Mouse (Mus musculus) kidney, adult 9 months (tissue): Measurements from ENCODE around the gene Ppm1m.

ENCODE experiments used
- DNase-seq: peaks from one replicate; pipeline ENCODE4 v3.0.0; 2022

Gene Ppm1m

DNA sequence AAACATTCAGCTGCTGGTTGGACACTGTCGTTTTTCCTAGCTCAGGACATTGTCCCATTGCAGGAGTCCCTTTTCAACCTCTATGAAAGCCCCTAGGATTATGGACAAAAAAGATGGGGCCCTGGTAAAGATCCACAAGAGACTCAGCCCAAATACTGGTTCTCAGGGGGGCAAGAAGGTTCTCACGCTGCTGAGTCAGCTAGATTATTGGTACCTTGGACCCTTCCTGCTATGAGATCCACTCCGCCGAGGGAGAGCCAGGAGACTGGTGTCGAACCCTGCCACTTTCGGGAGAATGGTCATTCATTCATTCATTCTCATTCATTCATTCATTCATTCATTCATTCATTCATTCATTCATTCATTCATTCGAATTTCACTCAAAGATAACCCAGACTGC is 17.4 kb upstream of the Ppm1m start:
- no peak for DNase-seq

DNA sequence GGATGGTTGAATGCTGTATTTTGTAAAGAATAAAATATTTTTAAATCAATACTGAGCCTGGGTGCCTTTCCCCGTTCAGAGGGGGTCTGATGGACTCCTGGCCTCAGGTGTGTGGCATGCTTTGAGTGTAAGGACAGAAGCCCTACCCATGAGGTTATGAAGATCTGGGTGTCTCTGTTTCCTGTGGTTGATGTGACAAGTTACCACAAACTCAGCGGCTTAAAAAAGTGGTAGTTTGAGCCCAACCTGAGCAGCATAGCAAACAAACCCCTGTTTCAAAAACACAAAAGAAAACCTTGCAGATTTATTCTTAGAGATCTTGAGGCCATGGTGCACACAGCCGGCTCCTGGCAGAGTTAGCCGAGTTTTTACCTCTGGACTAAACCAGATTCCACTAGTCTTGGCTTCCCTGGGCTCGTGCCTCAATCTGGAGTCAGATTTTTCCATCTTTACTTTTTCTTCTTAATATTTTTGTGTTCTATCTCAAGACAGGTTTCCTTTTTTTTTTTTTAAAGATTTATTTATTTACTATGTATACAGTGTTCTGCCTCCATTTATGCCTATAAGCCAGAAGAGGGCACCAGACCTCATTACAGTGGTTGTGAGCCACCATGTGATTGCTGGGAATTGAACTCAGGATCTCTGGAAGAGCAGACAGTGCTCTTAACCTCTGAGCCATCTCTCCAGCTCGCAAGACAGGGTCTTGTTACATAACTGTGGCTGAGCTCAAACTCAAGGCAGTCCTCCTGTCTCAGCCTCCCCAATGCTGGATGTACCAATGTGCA is 16.0 kb upstream of the Ppm1m start:
- DNase-seq, result no peak

DNA sequence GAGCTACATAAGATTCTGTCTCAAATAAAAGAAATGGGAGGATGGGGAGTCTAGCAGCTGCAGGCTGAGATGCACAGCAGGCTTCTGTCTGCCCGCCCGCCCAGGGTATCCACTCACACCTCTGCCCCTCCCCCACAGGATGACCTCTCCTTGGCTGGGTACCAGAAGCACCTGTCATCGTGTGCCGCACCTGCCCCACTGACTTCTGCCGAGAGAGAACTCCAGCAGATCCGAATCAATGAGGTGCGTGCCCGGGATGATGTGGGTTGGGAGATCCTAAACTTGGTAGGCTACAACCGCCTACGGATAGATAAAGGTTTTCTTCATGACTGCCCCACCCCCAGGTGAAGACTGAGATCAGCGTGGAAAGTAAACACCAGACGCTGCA is 13.0 kb upstream of the Ppm1m start:
- DNase-seq, result no peak

DNA sequence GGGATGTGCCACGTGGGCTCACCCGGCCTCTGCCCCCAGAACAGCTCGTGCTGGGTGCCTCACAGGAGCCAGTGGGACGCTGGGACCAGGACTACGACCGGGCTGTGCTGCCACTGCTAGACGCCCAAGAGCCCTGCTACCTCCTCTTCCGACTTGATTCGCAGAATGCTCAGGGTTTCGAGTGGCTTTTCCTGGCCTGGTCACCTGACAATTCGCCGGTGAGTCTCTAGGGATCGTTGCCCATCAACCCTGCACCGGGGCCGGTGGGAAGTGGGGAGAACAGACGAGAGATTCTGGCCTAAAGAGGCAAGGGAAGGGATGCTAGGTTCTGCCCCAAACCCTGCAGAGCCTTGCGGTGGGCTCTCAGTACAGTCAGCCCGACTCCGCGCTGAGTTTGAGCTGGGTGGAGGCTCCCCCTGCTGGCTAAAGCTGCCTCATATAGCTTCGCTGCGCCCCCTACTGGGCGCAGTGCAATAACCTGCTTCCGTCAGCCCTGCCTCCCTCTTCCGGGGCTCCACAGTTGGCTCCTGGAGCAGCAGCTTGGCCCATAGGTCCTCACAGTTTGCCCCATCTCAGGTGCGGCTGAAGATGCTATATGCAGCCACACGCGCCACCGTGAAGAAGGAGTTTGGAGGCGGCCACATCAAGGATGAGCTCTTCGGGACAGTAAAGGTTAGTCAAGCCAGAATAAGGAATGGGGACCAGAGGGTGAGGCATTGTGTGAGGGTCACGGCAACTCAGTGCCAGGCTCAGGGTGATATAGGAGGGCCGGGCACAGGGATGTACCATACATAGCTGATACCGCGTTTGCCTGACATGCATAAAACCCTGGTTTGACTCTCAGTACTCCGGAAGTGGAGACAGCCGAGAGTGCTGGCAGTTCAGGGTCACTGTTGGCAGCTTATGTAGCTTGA is 12.4 kb upstream of the Ppm1m start:
- DNase-seq, result peak; percentile 89

DNA sequence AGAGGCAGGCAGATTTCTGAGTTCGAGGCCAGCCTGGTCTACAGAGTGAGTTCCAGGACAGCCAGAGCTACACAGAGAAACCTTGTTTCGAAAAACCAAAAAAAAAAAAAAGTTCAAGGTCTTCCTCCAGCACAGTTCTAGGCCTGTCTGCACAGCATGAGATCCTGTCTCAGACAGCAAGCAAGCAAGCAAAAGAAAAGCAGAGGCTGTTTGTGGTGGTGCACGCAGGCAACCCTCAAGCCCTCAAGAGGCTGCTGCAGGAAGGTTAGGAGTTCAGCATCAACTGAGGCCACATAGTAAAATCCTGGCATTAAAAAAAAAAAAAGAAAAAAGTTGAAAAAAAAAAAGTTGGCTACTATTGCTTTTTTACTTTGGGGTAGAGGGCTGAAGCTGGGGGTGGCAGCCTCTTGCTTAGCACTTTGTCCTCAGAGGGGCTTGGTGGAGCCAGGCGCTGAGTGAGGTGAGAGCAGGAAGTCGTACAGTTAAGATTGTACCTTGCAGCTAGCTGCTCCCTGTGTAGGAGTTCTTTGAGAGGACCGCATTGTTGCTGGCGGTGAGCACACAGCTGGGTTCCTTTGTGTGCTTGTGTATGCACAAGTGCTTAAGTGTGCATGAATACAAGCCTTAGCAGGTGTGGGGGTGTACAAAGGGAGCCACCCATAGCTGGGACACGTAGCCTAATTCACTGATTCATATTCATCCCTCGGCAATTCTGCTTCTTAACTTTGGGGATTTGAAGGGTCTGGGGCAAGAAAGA is 11.5 kb upstream of the Ppm1m start:
- DNase-seq, result no peak

DNA sequence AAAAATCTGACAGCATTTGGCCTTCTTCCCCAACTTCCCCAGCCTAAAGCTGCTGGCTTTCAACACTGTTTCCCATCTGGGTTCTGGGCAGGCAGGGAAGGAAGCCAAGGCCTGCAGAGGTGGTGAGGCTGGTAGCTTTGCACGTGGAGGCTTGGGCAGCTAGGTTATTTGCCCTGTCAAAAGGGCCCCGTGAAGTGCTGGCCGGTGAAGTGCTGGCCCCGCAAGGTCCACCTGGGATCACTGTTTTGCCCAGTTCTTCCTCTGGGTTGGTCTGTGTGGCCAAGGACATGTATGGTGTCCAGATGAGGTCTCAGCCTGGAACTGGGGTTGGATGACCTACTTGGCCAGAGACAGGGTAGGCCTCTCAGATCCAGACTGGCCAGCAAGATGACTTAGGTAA is 10.4 kb upstream of the Ppm1m start:
- DNase-seq, result no peak

DNA sequence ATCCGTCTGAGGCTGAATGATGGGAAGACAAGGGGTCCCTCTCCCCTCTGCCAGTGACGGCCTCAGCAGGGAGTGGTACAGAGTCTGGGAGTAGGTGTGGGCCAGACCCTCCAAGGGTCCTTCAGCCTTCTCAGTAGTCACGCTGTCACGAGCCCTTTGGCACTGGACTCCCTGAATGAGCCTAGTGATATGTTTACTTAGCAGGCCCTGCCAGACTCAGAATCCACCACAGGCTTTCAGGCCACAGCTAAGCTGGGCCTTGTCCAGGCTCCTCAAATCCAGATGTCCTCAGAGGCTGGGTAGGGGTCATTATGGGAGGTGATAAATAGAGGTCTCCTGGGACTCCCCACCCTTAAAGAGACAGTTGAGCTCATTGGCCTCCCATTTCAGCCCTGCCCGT is 8.6 kb upstream of the Ppm1m start:
- DNase-seq, result no peak

DNA sequence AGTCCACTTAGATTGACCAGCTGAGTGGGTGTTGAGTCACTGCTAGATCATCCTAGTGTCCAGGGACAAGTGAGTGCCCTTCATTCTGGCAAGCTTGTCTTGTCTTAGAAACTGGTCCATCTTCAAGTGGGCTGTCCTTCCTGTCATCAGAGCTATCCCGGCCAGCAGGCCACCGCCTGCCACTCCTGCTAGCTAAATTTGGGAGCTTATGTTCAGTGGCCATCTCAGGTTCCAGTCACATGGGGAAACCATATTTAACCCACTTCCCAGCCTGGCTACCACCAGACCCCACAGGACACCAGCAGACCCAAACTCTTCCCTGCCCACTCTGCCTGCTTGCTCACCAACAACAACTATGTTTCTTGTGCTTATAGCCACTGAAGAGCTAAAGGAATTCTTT is 7.0 kb upstream of the Ppm1m start:
- DNase-seq, result no peak

DNA sequence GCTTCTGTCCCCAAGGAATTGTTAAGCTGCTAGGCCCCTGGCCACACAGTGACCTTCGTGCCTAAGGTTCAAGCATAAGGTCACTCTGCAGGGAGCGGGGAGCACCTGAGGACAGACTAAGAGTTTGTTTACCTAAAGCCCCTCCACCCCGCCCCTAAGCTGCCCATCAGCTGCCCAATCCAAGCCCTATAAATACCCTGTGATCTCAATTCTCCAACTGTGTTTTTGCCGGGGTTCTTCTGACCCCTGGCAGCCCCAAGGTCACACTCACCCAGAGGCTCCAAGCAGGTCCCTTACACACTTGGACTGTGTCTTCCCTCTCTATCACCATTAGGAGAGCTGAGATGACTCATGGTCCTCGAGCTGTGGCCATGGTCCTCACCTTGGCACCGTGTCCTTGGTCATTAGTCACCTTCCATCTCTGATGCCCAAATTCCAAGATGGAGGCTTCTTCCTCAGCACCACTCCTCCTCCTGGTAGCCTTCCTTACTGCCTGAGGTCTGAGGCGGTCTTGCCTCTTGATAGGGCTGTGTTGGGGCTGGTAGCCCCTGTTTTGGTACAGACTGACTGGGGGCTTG is 6.3 kb upstream of the Ppm1m start:
- DNase-seq, result no peak

DNA sequence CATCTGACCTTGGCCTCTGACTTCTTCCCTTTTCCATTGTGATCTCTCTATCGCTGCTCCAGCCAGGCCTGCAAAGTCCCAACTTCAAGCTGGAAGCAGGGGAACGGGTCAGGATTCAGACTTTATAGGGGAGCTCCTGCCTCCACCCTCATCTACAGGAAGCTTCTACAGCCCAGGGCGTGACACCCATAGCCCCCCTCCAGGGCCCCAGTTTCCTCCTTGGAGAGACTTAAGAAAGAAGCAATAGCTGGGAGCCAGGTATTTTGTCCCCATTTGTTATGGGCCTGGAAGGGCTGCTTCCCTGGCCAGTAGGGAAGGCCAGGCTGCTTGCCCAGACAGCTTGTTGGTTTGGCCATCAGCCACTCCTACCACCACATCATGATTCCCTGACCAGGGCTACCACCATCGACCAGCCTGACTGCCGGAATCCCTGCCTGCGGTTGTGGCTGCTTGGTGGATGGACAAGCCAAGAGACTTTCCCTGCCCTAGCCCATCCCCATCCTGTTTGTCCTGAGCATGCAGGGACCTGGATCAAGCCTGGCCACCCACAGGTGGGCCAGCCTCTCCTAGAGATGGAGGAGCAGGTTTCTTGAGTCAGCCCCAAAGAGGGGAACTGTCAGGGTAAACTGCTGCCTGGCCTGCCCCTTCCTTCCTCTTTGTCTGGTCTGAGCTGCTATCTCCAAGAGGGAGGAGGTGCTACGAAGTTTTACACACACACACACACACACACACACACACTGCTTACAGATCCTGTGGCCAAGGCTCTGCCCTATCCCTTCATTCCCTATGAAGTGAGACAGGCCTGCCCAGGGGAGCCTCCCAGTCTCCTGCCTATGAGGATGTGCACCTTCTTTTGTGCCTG is 4.7 kb upstream of the Ppm1m start:
- no peak for DNase-seq

DNA sequence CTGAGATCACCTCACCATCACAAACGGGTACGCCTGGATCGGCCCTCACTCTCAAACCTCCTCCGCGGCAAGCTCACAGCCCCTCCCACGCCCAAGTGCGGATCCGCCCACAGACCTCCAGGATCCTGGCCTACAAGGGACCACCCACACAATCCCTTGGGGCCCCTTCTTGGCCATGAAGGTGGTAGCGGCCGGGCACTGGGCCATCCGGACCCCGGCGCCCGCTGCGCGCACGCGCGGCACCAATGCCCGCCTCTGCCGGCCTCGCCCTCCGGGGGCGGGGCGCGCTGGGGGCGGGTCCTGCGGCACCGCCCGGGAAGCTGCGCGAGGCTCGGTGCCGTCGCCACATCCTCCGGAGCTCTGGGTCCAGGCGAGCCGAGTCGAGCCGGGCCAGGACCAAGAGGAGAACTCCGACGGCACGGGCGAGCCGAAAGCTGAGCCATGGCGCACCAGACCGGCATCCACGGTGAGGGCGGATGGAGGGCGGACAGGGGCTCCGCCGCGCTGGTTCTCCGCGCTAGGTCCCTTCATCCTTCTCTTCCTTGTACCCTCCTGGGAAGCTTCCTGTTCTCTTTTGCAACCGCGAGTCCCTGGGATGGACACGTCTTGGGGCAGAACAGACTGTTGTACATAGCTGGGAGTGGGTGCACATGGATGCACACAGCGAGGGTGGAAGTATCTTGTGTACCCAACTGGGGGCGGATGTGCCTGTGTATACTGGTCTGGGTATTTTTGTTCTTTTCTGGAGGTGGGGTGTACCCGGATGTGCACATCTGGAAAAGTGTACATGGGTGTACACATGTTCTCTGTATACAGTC is 3.5 kb upstream of the Ppm1m start, which contains the start of gene Twf2:
Gene Twf2 (plus strand): TSS at position 290 of the 818 bp plus-strand sequence.
- peak; percentile 90 for DNase-seq

DNA sequence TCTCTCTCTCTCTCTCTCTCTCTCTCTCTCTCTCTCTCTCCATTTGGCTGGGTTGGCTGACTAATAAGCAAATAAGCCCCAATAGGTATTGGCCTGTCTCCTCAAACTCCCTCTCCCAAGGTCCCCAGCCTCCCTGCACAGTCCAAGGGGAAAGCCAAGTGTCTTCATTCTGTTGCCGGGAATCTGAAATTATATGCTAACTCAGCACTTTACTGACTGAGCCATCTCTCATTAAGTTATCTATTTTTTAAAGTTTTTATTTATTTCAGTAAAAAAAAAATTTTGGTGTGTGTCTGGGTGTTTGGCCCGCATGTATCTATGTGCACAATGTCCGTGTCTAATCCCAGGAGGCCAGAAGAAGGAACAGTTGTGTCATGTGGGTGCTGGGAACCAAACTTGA is 2.3 kb upstream of the Ppm1m start:
- no peak for DNase-seq

DNA sequence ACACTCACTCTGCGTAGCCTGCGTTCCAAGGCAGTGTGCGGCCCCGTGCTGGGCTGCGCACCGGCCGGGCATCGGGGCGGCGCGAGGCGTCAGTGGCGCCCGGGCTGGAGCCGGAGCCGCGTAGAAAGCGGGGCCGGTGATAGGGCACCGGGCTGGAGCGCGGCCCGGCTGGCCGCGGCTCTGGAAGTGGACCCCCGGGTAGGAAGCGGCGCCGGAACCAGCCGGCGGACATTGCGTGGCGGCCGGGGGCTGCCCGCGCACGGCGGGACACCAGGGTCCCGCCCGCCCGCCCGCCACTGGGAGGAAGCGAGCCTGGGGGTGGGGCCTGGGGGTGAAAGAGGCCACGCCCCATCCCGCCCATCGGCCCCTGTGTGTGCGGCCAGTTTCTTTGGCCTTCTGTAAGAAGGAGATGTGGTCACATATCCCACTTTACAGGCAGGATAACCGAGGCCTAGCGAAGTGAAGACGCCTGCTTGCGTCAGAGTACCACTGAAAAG is 536 bp downstream of the Ppm1m start:
- DNase-seq, result peak; percentile 75

DNA sequence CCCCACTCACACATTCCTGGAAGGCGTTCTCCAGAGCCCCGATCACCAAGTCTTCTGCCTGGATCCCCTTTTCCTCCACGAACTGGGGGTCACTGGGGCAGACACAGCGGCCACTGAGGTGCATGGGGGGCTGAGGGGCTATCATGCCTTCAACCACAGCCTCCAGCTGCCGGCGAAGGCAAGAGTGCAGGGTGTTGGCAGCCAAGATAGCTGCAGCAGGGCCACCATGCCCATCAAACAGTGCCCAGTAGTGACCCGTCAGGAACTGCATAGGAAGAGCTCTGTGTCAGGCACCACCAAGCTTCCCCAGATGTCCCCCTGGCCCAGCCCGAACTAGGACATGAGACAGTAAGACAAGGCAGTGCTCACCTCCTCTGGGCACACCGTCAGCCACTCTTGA is 1.8 kb downstream of the Ppm1m start:
- DNase-seq, result no peak

DNA sequence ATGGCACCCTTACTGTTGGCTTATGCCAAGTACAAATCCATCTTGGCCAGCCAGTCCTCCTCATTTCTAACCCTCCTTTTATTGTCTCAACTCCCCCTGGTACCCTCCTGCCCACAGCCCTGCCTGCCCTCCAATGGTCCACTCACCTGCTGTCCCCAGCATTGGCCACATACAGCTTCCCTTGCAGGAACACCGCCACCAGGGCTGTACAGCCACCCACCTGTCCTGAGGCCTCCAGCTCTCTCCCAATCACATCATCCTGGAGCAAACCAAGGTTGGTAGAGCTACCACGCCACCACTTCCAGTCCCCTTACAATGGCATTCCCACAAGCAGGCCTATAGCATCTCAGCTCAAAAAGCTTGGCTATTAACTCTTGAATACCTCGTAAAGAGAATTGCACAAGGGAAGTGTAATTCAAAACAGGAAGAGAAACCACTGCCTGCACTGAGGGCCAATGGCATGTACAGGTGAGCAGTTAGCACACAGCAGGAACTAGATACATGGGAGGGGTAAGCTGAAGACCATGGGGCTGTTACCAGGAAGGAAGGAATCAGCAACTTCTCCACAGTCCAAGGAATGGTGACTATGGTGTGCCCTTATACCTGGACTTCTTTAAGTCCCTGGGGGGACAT is 2.3 kb downstream of the Ppm1m start:
- DNase-seq, result no peak

DNA sequence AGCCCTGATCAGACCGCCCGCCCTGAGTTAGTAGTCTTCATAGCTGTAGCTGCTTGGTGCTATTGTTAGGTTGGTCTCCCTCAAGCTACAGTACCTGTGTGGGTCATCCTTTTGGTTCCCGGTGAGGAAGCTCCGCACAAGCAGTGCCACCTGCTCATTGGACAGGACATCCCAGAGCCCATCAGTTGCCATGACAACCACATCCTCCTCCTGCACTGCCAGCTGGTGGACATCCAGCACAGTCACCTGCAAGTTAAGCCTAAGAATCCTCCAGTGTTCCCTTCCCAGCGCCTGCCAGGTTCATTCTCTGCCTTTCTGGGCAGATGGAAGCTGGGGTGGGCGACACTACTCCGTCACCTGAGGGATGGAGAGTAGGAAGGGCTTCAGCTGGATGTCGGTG is 3.9 kb downstream of the Ppm1m start:
- no peak for DNase-seq

DNA sequence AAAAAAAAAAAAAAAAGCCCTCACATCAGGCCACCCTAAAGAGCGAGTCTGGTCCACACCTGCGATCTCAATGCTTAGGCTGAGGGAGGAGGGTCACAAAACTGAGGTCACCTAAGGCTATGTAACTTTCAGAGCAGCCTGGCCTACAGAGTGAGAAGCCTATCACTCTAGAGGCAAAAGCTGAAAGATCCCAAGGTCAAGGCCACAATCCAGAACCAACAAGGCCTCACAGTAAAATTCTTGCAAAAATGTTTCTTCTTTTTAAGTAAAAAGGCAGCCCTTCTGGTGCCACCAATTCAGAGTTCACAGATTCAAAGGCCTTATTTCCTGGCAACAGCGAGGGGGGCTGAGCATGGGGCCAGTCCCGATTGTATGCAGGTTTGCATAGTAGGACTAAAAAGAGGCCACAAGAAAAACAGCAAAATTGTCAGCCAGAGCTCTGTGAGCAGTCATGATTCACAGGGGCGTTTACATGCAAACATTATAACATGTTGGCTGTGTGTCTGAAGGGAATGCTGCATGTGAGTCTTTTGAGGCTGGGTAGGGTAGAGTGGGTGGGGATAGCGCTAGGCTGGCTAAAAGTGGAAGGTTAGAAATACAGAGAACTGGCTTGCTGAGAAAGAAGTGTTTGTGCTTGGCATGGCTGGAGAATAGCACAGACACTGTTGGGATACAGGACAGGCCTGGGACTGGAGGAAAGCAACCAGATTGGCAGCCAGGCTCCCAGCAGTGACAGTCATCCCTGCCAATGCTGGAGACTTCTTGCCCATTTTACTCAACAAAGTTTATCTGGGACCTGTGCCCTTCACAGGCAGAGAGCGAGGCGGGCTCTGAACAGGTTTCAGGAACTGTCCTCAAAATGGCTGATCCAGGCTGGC is 5.4 kb downstream of the Ppm1m start:
- DNase-seq, result no peak

DNA sequence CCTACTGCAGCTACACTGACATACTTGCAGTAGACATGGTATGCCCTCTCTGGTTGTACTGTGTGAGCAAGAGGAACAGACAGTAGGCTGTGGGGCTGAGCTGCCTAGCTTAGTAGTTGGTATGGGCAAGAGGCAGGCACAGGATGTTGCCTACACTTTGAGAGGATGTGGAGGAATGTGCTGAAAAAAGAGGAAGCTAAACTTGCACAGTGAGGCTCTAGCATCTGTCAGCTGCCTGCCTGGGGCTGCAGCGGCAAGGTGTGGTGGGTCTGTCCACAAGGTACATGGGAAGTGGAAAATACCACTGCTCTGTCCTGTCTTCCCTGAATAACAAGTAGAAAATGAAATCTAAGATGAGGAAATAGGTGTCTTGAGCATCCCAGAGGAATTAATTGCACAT is 6.5 kb downstream of the Ppm1m start:
- no peak for DNase-seq

DNA sequence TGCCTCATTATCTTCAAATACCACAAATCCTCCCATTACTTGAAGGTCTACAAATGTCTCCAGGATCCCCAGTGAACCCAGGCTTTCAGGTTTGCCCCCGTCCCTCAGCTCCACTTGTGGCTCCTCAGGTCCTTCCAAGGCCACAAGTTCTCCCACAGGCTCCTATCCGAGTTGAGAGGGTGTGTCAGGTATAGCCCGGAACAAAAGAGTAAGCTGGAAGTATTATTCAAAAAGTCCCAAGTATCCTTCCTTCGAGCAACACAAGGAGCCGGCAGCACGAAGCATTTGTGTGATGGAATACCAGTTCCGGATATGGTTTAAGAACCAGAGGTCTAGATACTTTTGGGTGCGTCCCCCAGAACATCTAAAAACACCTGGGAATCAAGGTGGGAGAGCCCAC is 7.5 kb downstream of the Ppm1m start:
- no peak for DNase-seq
